Mouse (Mus musculus) gastrocnemius, postnatal 10 days (tissue): Measurements from ENCODE around the gene Smap1. TPM values are rescaled to one million over a fixed set of nuclear protein-coding genes. Genes with fewer than 3 reads are reported as not detected.

Source experiments
- DNase-seq: peaks from one replicate; pipeline ENCODE4 v3.0.0; 2021; ENCODE audit warnings: mixed read lengths
- total RNA-seq, 2 experiments: library from RNA; stranded (reverse); gene quantifications; 2 replicates each; pipeline ENCODE4 v1.2.3; 2021

Smap1 gene
- total RNA-seq, 2 experiments from 2014 or later = 34.9 to 46.0 TPM

DNA sequence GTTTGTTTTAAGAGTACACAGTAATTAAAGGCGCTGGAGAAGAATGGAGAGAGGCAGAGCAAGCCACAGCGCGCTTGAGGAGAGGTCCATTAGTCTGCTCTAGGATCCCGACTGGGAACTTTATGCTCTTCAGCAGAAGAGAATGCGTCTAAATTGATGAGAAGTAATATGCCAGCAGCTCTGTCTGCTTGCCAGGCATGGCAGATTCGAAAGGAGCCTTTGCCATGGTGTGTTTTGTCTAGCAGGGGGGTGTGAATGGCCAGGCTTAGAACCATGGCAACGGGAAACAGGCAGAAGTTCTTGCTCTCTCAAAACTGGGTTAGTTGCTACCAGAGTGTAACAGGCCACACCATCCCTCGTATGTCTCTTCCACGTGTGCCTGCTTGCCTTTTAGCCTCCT, 87.3 kb downstream of the Smap1 start:
- no peak for DNase-seq

DNA sequence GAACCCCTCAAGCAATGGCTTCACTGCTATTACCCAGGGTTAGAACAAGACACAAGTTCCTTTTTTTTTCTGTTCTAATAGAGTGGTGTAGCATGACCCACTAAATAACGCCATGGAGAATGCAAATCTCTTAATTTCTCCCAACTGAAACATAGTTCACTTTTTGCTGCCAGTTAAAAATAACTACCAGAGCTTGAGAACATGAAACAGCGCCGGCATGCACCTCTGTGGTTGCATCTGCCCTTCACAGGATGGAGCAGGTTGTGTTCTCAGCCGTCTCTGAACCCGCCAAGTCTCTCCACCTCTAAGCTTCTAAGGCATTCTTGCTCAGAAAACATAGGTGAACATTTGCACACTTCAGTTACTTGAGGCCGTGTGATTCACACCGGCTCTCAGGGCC, 87.9 kb downstream of the Smap1 start:
- DNase-seq = no peak

DNA sequence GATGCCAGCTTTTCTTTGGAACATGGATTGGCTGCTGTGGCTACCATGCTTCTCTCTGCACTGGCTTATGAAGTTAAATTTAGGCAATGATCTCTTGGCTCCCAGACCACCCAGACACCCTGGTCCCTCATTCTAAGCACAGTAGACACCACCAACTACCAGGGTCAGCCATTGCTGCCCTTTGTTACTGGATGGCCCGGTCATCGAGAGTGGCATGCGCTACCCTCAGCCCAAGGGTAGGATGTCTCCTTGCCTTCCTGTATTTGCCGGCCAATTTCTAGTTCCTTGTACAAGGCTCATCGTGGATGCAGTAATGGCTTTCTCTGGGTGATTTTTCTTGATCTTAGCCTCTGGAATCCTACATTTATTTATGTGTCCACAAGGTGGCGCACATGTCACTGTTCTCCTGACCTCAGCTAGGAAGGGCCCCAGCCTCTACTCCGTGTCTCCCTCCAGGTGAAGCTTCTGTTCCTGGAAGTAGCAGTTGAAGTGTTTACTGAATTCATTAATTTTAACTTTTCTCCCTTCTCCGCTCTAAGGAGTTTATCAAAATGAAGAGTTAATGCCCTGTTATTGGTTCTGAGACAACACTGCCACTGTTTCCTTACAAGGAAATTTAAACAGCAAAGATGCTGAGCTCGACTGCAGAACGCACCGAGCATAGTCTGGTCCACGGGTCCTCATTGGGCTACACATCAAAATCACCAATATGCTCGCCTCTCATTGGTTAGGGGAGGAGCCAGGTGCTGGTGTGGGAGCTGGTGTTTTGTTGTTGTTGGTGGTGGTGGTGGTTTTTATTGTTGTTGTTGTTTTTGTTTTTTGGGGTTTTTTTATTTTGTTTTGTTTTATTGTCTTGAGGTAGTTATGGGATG, 95.0 kb downstream of the Smap1 start:
- DNase-seq = peak; percentile 46

DNA sequence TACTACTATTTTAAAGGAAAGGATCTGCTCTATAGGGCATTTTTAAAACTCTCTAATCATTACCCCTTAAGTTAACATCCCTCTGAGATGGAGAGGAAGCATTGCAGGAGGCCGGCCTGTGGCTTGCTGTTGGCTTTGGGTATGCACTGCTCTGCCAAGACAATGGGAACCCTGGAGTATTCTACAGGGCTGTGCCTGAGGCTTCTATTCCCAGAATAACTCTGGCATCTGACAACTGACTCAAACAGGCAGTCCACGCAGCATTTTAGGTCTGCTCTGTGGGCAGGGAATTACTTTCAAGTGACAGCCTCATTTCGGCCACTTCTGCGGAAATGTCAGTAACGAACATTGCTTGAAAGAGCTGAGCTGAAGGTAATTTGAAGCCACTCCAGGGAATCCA, 100.5 kb downstream of the Smap1 start:
- no peak for DNase-seq

DNA sequence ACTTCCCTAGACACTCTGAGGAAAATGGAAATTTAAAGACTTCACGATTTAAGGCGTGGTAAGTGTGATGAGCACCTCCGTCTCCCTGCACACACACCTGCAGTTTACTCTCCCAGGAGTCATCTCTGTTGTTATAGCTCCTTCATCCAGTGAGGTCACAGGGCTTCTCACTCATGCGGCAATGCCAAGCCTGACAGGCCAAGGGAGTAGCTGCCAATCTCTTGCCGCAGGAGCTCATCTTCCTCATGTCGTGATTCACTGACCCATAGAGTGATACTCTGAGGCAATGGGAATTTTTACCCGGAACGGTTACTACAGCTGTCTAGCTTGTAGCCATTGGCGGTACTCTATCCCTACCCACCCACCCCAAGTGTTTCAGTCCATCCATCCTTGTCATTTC, 123.8 kb downstream of the Smap1 start:
- no peak for DNase-seq

Other genes with a start within 250 kb of the Smap1 start
- gene B3gat2, start 160.6 kb downstream of the Smap1 start, total RNA-seq = not detected
- gene Sdhaf4, start 83.3 kb upstream of the Smap1 start, total RNA-seq = 10 to 100 TPM; 54.7 to 59.5 TPM
- gene Fam135a, start 178.0 kb upstream of the Smap1 start, total RNA-seq = 10 to 100 TPM; 21.5 to 27.6 TPM